Mouse (Mus musculus): Measurements from ENCODE around the gene Phip. TPM values are rescaled to one million over a fixed set of nuclear protein-coding genes. Genes with fewer than 3 reads are reported as not detected.

Phip gene
- total RNA-seq, 2 experiments from 2014 or later: 23.3 to 23.7 TPM

- intact Hi-C loops (cut with DNase I; ENCODE audit: low total_unique reads): no loop called here
- DNase-seq: no peak
Observed at GRCm38 (mm10) chr9:82888645-82889044, 86.7 kb downstream of the Phip start.

GRCm38 (mm10) chr9:82884177-82884576, 91.1 kb downstream of the Phip start:
- DNase-seq: no peak

GRCm38 (mm10) chr9:82877078-82877477, 98.2 kb downstream of the Phip start:
- no peak for DNase-seq
- intact Hi-C loops (cut with DNase I; ENCODE audit: low total_unique reads): no loop called here

More at GRCm38 (mm10) chr9:82884177-82884576, 91.1 kb downstream of the Phip start:
- intact Hi-C loops (cut with DNase I; ENCODE audit: low total_unique reads): no loop called here

GRCm38 (mm10) chr9:82867698-82868097, 107.6 kb downstream of the Phip start:
- intact Hi-C loops (cut with DNase I; ENCODE audit: low total_unique reads): no loop called here
- DNase-seq: no peak

GRCm38 (mm10) chr9:82866121-82866520, 109.2 kb downstream of the Phip start:
- no peak for DNase-seq
- intact Hi-C loops (cut with DNase I; ENCODE audit: low total_unique reads): no loop called here

- intact Hi-C loops (cut with DNase I; ENCODE audit: low total_unique reads): no loop called here
- no peak for DNase-seq
Observed at GRCm38 (mm10) chr9:82861775-82862430, 113.4 kb downstream of the Phip start.

GRCm38 (mm10) chr9:82861316-82861715, 114.0 kb downstream of the Phip start:
- DNase-seq: peak; percentile 12
- intact Hi-C loops (cut with DNase I; ENCODE audit: low total_unique reads): no loop called here

- no peak for DNase-seq
Observed at GRCm38 (mm10) chr9:82860805-82861204, 114.5 kb downstream of the Phip start.

GRCm38 (mm10) chr9:82856241-82856640, 119.1 kb downstream of the Phip start:
- intact Hi-C loops (cut with DNase I; ENCODE audit: low total_unique reads): no loop called here
- no peak for DNase-seq

More at GRCm38 (mm10) chr9:82860805-82861204, 114.5 kb downstream of the Phip start:
- intact Hi-C loops (cut with DNase I; ENCODE audit: low total_unique reads): no loop called here

GRCm38 (mm10) chr9:82854973-82855614, 120.2 kb downstream of the Phip start:
- intact Hi-C loops (cut with DNase I; ENCODE audit: low total_unique reads): no loop called here

GRCm38 (mm10) chr9:82854040-82854439, 121.3 kb downstream of the Phip start:
- intact Hi-C loops (cut with DNase I; ENCODE audit: low total_unique reads): no loop called here
- no peak for DNase-seq

More at GRCm38 (mm10) chr9:82854973-82855614, 120.2 kb downstream of the Phip start:
- no peak for DNase-seq

- intact Hi-C loops (cut with DNase I; ENCODE audit: low total_unique reads): no loop called here
Observed at GRCm38 (mm10) chr9:82842671-82843070, 132.6 kb downstream of the Phip start.

GRCm38 (mm10) chr9:82835921-82836320, 139.4 kb downstream of the Phip start:
- no peak for DNase-seq
- intact Hi-C loops (cut with DNase I; ENCODE audit: low total_unique reads): no loop called here

More at GRCm38 (mm10) chr9:82842671-82843070, 132.6 kb downstream of the Phip start:
- no peak for DNase-seq

GRCm38 (mm10) chr9:82831891-82832290, 143.4 kb downstream of the Phip start:
- intact Hi-C loops (cut with DNase I; ENCODE audit: low total_unique reads): no loop called here
- no peak for DNase-seq

GRCm38 (mm10) chr9:82829693-82830430, 145.5 kb downstream of the Phip start:
- DNase-seq: peak; percentile 84
- intact Hi-C loops (cut with DNase I; ENCODE audit: low total_unique reads): no loop called here

GRCm38 (mm10) chr9:82829007-82829689, 146.2 kb downstream of the Phip start, which contains the start of gene Irak1bp1:
Gene Irak1bp1, plus strand, starts transcription at chr9:82829540.
- DNase-seq: no peak
- intact Hi-C loops (cut with DNase I; ENCODE audit: low total_unique reads): no loop called here

- no peak for DNase-seq
- intact Hi-C loops (cut with DNase I; ENCODE audit: low total_unique reads): no loop called here
Observed at GRCm38 (mm10) chr9:82826426-82826825, 148.9 kb downstream of the Phip start.

Measured in gastrocnemius, postnatal 14 days (tissue).